Mouse (Mus musculus) thymus, postnatal 10 days (tissue): ENCODE results near the gene Ermp1.
A peak's percentile ranks its signal among the peaks of the same experiment; 100 is the strongest.

ENCODE experiments used
- DNase-seq, 2 experiments: peaks; one replicate each; pipeline ENCODE4 v3.0.0; 2021; ENCODE audit warnings: low spot score in 2 of 2

Gene Ermp1

GRCm38 (mm10) chr19:29661974-29662580, 13.9 kb upstream of the Ermp1 start:
- DNase-seq: no peak

- DNase-seq: no peak
These were observed 12.9 kb upstream of the Ermp1 start for GRCm38 (mm10) chr19:29660835-29661764.

GRCm38 (mm10) chr19:29659705-29660104, 11.5 kb upstream of the Ermp1 start:
- no peak for DNase-seq

- no peak for DNase-seq
These were observed 10.6 kb upstream of the Ermp1 start for GRCm38 (mm10) chr19:29658836-29659235.

- no peak for DNase-seq
These were observed 9.3 kb upstream of the Ermp1 start for GRCm38 (mm10) chr19:29657558-29657957.

GRCm38 (mm10) chr19:29657033-29657432, 8.8 kb upstream of the Ermp1 start:
- DNase-seq: no peak

GRCm38 (mm10) chr19:29656620-29657019, 8.4 kb upstream of the Ermp1 start:
- no peak for DNase-seq

GRCm38 (mm10) chr19:29656029-29656428, 7.8 kb upstream of the Ermp1 start:
- no peak for DNase-seq

- no peak for DNase-seq
These were observed 6.9 kb upstream of the Ermp1 start for GRCm38 (mm10) chr19:29655148-29655547.

GRCm38 (mm10) chr19:29653768-29654265, 5.6 kb upstream of the Ermp1 start:
- no peak for DNase-seq

- no peak for DNase-seq
These were observed 1.5 kb upstream of the Ermp1 start for GRCm38 (mm10) chr19:29649683-29650082.

GRCm38 (mm10) chr19:29648550-29648914, 317 bp upstream of the Ermp1 start:
- DNase-seq: no peak

- no peak for DNase-seq
These were observed 3.5 kb downstream of the Ermp1 start for GRCm38 (mm10) chr19:29644747-29645146.

- DNase-seq: no peak
These were observed 4.9 kb downstream of the Ermp1 start for GRCm38 (mm10) chr19:29643194-29643922.

- DNase-seq: no peak
These were observed 6.0 kb downstream of the Ermp1 start for GRCm38 (mm10) chr19:29642211-29642610.

GRCm38 (mm10) chr19:29641510-29641909, 6.7 kb downstream of the Ermp1 start:
- DNase-seq: no peak

GRCm38 (mm10) chr19:29641055-29641454, 7.2 kb downstream of the Ermp1 start:
- peak in 1 of 2 experiments; percentile 17 for DNase-seq

- no peak for DNase-seq
These were observed 36.1 kb downstream of the Ermp1 start for GRCm38 (mm10) chr19:29612102-29612501.

GRCm38 (mm10) chr19:29610907-29611306, 37.3 kb downstream of the Ermp1 start:
- DNase-seq: no peak

- DNase-seq: no peak
These were observed 40.0 kb downstream of the Ermp1 start for GRCm38 (mm10) chr19:29608212-29608611.

- no peak for DNase-seq
These were observed 40.7 kb downstream of the Ermp1 start for GRCm38 (mm10) chr19:29607521-29607920.

- DNase-seq: no peak
These were observed 43.6 kb downstream of the Ermp1 start for GRCm38 (mm10) chr19:29604653-29605052.
